Mouse (Mus musculus) lung, embryonic 14.5 days (tissue): Measurements from ENCODE around the gene Irf3. TPM values are rescaled to one million over a fixed set of nuclear protein-coding genes. Genes with fewer than 3 reads are reported as not detected.
A peak's percentile ranks its signal among the peaks of the same experiment; 100 is the strongest.

ENCODE experiments used
- ATAC-seq: fragments of 200-750 bp; cut with Nextera tagmentation; 2 replicates; pipeline ENCODE4 v1.8.0; 2017; ENCODE audit warnings: mild to moderate bottlenecking, moderate TSS enrichment, moderate library complexity; ENCODE audit not compliant: insufficient read depth
- DNase-seq: peaks from one replicate; pipeline ENCODE4 v3.0.0-alpha.2; 2015
- H3K27ac ChIP-seq: fragments of 300-500 bp; sonication (generic); 2 replicates; pipeline ENCODE4 v1.5.1; 2014; ENCODE audit warnings: low read depth, mild to moderate bottlenecking, moderate library complexity
- H3K27me3 ChIP-seq: fragments of 300-500 bp; sonication (generic); 2 replicates; pipeline ENCODE4 v1.6.1; 2014; ENCODE audit warnings: low read length, control low read depth; ENCODE audit not compliant: insufficient read depth
- H3K36me3 ChIP-seq: fragments of 300-500 bp; sonication (generic); 2 replicates; pipeline ENCODE4 v1.6.1; 2014; ENCODE audit warnings: control low read depth; ENCODE audit not compliant: insufficient read depth
- H3K4me1 ChIP-seq: fragments of 300-500 bp; sonication (generic); 2 replicates; pipeline ENCODE4 v1.6.1; 2014; ENCODE audit warnings: antibody characterized with exemption, control low read depth; ENCODE audit not compliant: insufficient read depth
- H3K4me2 ChIP-seq: fragments of 300-500 bp; sonication (generic); 2 replicates; pipeline ENCODE4 v1.6.1; 2014; ENCODE audit warnings: mild to moderate bottlenecking
- H3K4me3 ChIP-seq: fragments of 300-500 bp; sonication (generic); 2 replicates; pipeline ENCODE4 v1.5.1; 2014; ENCODE audit warnings: low read depth, low read length
- H3K9ac ChIP-seq: fragments of 300-500 bp; sonication (generic); 2 replicates; pipeline ENCODE4 v1.6.1; 2014
- H3K9me3 ChIP-seq: fragments of 300-500 bp; sonication (generic); 2 replicates; pipeline ENCODE4 v1.6.1; 2016; ENCODE audit warnings: low read depth, low read length, control low read depth
- CTCF ChIP-seq: IDR thresholded peaks from 2 replicates; pipeline ENCODE4 v1.5.1; 2016; ENCODE audit warnings: antibody characterized with exemption, low read depth
- WGBS: fragments of 180-500 bp; shearing (Covaris S2); extraction: QIAGEN DNeasy Blood & Tissue Kit; methylation state at CpG from one replicate; pipeline ENCODE4 v1.1.7; 2014; 5-methylcytosine and 5-hydroxymethylcytosine counted together
- polyA plus RNA-seq: library from polyadenylated mRNA; unstranded; fragments of >200 nt; fragmentation: Nextera tagmentation; extraction: Ambion mirVana; gene quantifications from 2 replicates; pipeline ENCODE4 v1.2.1, GENCODE M21; 2014

Gene Irf3
- polyA plus RNA-seq, 1 experiment from 2014 or later: 83.0 TPM

- no peak for TF ChIP-seq CTCF
- ATAC-seq (no peak), DNase-seq (no peak)
- WGBS: 93% methylated on average over 19 of the region's 19 CpGs
- H3K4me1 ChIP-seq: no peaks in the 10 kb centered on the region
- H3K27ac ChIP-seq: no peak overlapping the region
- no peak overlapping the region for H3K4me3 ChIP-seq
- no peaks in the 10 kb centered on the region for H3K9me3 ChIP-seq
- no peaks in the 10 kb centered on the region for H3K27me3 ChIP-seq
- H3K9ac ChIP-seq: no peak overlapping the region
- H3K36me3 ChIP-seq: peaks cover 99% of the 10 kb centered on the region
- H3K4me2 ChIP-seq: no peak overlapping the region
Measured at GRCm38 (mm10) chr7:45033722-45034359, 36.4 kb downstream of the Irf3 start.

GRCm38 (mm10) chr7:45035631-45036030, 38.2 kb downstream of the Irf3 start:
- no peak for TF ChIP-seq CTCF
- H3K36me3 ChIP-seq: peaks cover 99% of the 10 kb centered on the region
- DNase-seq (peak; percentile 16), ATAC-seq (no peak)
- no peak overlapping the region for H3K4me2 ChIP-seq
- H3K9ac ChIP-seq: no peak overlapping the region
- 89% methylated on average over 3 of the region's 3 CpGs for WGBS
- no peaks in the 10 kb centered on the region for H3K9me3 ChIP-seq
- H3K4me3 ChIP-seq: no peak overlapping the region
- no peaks in the 10 kb centered on the region for H3K27me3 ChIP-seq
- no peak overlapping the region for H3K27ac ChIP-seq
- H3K4me1 ChIP-seq: no peaks in the 10 kb centered on the region

DNA sequence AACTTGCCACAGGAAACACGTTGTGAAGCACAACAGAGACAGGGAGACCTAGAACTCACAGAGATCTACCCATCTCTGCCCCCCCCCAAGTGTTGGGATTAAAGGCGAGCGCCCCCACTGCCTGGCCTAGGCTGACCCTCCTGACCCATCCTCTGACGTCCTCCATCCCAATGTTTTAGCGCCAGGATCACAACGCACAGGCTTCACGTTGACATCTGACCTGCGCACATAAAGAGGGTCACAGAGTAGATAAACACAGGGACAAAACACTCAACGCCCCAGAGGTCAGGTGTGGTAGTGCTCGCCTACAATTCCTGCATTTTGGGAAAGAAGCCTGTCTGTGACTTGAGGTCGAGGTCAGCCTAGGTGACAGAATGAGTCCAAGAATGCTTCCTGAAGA, 39.3 kb downstream of the Irf3 start:
- Histone ChIP-seq H3K4me2 (no peak overlapping the region), H3K36me3 (peaks cover 99% of the 10 kb centered on the region), H3K27ac (no peak overlapping the region), H3K4me1 (no peaks in the 10 kb centered on the region), H3K9ac (no peak overlapping the region), H3K9me3 (no peaks in the 10 kb centered on the region), H3K27me3 (no peaks in the 10 kb centered on the region), H3K4me3 (no peak overlapping the region)
- no peak for ATAC-seq
- 71% methylated on average over 11 of the region's 11 CpGs for WGBS
- no peak for TF ChIP-seq CTCF
- DNase-seq: no peak

DNA sequence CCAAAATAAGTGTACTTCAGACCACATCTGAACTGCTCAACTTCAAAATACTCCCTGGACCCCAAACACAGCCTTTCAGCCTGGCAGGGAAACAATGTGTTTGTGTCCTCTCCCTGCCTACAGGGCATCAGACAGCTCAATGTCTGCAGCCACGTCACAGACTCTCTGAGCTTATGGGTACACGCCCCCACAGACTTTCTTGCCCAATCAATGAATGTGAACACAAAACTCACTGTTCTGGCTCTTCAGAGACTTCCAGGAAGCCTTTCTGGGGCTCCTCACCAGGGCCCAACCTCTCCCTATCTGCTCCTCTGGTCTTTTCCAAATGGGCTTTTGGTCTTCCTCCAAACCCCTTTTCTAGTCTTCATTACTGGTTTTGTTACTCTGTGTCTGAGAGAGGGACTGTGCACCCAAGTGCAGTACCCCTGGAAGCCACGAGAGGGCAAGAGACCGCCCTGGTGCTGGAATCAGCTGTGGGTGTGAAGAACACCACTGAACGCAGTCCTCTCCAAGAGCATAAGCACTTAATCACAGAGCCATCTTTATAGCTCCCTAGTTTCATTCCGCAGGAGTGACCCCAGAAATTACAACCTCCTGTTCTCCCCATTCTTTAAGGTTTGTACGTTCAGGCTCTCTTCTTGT, 40.4 kb downstream of the Irf3 start:
- Histone ChIP-seq H3K36me3 (peaks cover 99% of the 10 kb centered on the region), H3K4me1 (no peaks in the 10 kb centered on the region), H3K27me3 (no peaks in the 10 kb centered on the region), H3K4me2 (no peak overlapping the region), H3K27ac (no peak overlapping the region), H3K4me3 (no peak overlapping the region), H3K9ac (no peak overlapping the region), H3K9me3 (no peaks in the 10 kb centered on the region)
- ATAC-seq (no peak), DNase-seq (peak; percentile 68)
- peak; percentile 81 for TF ChIP-seq CTCF
- 65% methylated on average over 7 of the region's 7 CpGs for WGBS

DNA sequence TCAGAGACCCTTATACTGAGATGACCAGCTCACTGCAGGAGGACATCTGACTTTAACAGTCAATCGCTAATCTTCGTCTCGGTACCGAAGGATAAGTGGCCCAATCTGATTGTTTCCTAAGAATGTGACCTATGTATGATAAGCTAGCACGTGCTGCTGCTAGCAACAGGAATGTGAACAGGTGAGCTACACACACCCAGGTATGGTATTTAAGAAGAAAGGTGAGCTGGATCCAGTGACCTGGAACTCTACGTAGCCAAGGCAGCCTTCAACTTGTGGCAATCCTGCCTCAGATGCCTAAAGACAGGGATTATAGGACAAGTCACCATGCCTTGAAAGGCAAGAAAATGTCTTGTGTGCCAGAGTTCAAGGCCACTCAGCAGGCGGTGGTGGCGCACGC, 41.0 kb downstream of the Irf3 start:
- no peak for TF ChIP-seq CTCF
- DNase-seq (no peak), ATAC-seq (no peak)
- no peak overlapping the region for H3K4me2 ChIP-seq
- 91% methylated on average over 9 of the region's 9 CpGs for WGBS
- H3K9me3 ChIP-seq: no peaks in the 10 kb centered on the region
- H3K36me3 ChIP-seq: peaks cover 99% of the 10 kb centered on the region
- no peak overlapping the region for H3K27ac ChIP-seq
- H3K27me3 ChIP-seq: no peaks in the 10 kb centered on the region
- no peak overlapping the region for H3K4me3 ChIP-seq
- H3K9ac ChIP-seq: no peak overlapping the region
- H3K4me1 ChIP-seq: no peaks in the 10 kb centered on the region

DNA sequence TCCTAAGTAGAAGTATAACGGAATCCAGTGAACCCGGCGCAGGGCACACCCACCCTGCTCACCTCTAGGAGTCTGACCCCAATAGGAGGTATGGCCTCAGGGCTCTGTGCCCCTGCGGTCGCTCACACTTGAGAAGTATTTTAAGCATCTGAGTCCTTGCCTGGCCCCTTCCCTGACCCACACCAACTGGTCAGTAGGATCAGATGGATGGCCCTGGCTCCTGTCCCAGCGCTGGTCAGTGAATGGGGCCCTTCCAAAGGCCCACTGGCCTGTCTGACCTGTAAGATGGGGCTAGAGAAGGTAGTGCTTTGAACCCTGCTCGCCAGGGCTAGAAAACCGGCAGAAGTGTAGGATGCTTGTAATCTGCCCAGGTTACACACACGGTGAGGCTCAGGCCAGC, 43.4 kb downstream of the Irf3 start:
- ATAC-seq: no peak
- no peaks in the 10 kb centered on the region for H3K27me3 ChIP-seq
- H3K36me3 ChIP-seq: peaks cover 99% of the 10 kb centered on the region
- H3K9me3 ChIP-seq: no peaks in the 10 kb centered on the region
- DNase-seq: no peak
- no peak overlapping the region for H3K9ac ChIP-seq
- H3K4me1 ChIP-seq: no peaks in the 10 kb centered on the region
- WGBS: 91% methylated on average over 9 of the region's 9 CpGs
- H3K4me2 ChIP-seq: no peak overlapping the region
- no peak for TF ChIP-seq CTCF
- H3K27ac ChIP-seq: no peak overlapping the region
- H3K4me3 ChIP-seq: no peak overlapping the region

DNA sequence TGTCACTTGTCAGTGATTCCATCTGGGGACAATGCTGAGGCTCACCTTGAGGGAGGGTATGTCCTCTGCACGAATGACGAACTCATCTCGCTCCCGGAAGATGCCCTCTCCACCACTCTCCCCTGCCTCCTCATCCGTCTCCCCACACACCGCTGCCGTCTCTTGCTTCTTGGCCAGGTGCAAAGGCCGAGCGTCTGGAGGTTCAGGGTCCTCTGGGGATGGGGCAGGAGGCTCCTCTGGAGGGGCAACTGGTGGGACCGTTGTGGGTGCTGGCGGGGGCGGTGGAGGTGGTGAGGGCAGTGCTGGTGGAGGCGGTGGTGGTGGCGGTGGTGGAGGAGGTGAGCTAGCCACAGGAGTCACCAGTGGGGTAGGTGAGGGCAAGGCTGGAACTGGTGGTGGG, 45.9 kb downstream of the Irf3 start:
- H3K36me3 ChIP-seq: peaks cover 99% of the 10 kb centered on the region
- no peak for DNase-seq
- 89% methylated on average over 14 of the region's 14 CpGs for WGBS
- H3K27ac ChIP-seq: no peak overlapping the region
- no peak for ATAC-seq
- H3K9ac ChIP-seq: no peak overlapping the region
- no peaks in the 10 kb centered on the region for H3K9me3 ChIP-seq
- H3K4me2 ChIP-seq: no peak overlapping the region
- no peak for TF ChIP-seq CTCF
- H3K4me3 ChIP-seq: no peak overlapping the region
- no peaks in the 10 kb centered on the region for H3K4me1 ChIP-seq
- no peaks in the 10 kb centered on the region for H3K27me3 ChIP-seq
